Mouse (Mus musculus): ENCODE measurements around the gene Setdb1. TPM values are rescaled to one million over a fixed set of nuclear protein-coding genes. Genes with fewer than 3 reads are reported as not detected.

Setdb1 gene
- total RNA-seq, 2 experiments from 2014 or later: 46.0 to 47.1 TPM

DNA sequence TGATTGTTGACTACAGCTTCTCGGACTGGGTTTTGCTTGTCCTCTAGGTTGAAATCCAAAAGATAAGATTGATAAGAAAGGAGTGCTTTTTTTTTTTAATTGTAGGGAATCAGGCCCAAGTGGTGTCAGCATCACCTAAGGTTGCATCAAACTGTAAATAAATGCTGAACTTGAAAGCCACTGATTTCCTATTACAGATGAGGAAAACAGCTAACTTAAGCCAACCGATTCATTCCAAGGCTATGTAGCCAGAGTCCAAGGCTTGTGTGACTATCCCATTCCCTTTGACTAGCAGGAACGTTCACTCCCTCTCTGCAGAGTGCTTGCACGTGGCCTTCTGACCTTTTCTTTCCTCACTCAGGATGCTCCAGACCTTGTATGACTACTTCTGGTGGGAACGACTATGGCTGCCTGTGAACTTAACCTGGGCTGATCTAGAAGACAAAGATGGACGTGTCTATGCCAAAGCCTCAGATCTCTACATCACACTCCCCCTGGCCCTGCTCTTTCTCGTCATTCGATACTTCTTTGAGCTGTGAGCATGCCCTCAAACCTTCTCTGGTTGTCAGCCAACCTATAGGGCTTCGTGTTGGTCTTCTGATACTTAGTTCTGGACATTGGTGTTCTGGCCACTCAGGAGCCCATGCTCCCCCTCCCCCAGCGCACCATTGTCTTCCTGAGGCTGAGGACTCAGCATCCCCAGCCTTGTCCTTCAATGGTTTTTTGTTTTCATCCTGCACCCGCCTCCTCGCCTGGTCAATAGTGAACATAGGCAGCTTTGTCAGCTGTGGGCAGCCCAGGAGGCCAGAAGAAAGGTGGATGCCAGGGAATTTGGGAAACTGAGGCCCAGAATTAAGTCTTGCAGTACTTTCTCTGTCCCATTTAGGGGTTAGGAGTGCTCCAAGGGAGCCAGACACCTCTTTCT, 37.0 kb downstream of the Setdb1 start:
- DNase-seq (ENCODE audit: low spot score in 2 of 2): no peak

DNA sequence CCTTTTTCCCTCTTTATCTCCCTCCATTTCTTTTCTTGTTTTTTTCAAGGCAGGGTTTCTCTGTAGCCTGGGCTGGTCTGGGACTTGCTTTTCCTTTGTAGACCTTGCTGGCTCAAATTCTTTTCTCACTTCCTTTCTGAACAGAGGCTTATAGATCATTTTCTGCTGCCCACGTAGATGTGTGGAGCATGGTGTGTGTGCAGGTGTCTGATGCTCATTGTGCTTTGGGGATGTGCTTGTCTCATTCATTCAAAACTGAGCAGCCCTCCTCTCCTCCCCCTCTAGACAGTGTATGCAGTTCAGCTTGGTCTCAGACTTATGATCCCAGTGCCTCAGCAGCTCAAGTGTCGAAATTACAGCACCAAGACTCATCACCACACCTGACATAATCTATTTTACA, 37.9 kb downstream of the Setdb1 start:
- no peak for DNase-seq (ENCODE audit: low spot score in 2 of 2)

- DNase-seq (ENCODE audit: low spot score in 2 of 2): no peak
Measured at GRCm38 (mm10) chr3:95318548-95318947, 38.5 kb downstream of the Setdb1 start.

GRCm38 (mm10) chr3:95317414-95318080, 39.5 kb downstream of the Setdb1 start:
- DNase-seq (ENCODE audit: low spot score in 2 of 2): peak; percentile 43 to 63

DNA sequence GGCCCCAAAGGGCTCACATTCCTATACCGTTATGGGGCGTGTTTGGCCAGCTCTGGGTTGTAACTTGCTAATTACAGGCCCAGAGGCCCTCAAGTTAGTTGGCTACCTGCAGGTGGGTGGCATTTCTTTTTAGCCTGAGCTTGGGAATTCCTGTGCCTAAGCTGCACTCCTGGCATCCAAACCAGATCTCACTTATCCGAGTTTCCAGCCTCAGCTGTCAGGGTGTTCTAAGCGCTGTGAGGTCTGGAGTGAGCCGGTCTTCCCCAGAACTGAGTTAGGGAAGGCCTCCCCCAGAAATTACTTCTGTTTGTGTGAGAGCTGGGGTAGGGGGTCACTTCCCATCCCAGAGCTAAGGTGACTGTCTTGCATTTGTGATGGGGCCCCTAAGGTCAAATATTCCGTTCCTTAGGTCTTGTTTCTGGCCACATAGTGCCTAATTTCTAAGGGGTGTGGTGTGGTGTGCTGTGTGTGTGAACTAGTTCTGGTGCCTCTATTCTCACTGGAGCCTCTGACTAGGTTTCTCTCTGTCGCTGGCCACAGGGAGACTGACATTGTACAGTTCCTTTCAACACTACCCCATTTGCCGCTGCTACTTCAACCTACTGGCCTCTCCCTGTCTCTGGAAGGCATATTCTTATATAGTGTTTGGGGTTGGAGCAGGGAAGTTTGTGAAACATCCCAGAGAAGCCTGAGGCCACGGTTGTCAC, 41.0 kb downstream of the Setdb1 start:
- no peak for DNase-seq (ENCODE audit: low spot score in 2 of 2)

DNA sequence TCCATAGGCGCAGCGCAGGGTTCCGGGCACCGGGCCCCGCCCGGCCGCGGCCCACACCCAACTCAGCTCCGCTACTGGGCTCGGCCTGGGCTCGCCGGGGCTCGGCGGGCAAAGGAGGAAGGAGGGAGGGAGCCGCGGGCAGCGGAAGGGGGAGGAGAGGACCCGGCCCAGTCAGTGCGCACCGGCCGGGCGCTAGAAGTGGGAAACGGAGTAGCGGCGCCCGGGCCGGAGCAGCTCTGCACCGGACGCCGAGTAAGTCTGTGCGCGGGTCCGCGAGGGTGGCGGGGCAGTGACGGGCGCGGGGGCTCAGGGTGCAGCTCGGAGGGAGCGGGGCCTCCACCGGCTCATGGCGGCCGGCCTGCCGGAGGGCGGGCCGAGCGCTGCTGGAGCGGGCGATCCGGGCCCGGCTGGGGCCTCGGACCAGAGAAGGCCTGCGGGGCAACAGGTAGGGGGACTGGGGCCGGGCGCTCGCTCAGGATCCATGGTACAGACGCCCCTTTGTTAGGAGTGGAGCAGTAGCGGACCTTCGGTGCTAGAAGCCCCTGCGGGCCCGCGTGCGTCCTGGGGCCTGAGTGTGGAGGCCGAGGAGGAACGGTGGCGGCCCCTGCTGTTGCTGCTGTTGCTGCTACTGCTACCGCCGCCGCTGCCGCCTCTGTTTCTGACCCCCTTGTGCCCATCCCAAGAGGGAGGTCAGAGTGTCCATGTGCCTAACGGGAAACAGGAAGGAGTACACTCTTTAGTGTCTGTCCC, 41.7 kb downstream of the Setdb1 start:
- DNase-seq (ENCODE audit: low spot score in 2 of 2): peak; percentile 80 to 85

DNA sequence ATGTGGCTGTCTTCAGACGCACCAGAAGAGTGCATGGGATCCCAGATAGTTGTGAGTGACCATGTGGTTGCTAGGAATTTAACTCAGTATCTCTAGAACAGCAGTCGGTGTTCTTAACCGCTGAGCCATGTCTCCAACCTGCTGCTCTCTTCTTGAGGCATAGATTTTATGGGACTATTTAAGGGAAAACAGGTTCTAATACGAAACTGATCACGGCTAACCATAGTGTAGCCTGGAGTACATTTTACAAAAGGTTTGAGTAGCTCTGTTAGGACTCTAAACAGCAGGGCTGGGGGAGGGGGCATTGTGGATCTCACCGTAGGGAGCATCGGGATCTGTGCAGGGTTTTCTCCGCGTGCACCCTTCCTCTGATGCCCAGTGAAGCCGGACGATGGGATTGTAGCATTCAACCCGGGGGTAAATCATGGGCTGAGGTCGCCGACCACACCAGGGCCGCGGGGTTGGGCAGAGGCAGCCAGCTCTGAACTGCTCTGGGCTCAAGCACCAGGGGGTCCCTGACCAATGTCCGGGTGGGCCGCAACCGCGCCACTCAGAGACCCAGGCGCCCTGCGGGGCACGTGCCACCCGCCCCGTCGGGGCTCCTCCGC, 42.4 kb downstream of the Setdb1 start, which contains the start of gene Cers2:
TSS of gene Cers2 (plus strand) at position 306 of the 608 bp plus-strand sequence.
- DNase-seq (ENCODE audit: low spot score in 2 of 2): no peak

DNA sequence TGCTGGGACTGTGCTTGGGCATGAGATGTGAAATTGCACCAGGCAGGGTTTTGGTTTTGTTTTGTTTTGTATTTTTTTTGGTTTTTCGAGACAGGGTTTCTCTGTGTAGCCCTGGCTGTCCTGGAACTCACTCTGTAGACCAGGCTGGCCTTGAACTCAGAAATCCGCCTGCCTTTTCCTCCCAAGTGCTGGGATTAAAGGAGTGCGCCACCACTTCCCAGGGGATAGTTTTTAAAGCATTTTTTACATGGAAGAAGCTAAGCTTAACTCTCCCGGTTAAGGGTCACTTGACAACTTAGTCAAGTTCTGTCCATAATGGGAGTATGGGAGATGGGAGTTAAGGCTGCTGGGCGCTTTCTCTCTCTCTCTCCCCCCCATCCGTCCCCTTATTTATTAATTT, 42.9 kb downstream of the Setdb1 start:
- DNase-seq (ENCODE audit: low spot score in 2 of 2): no peak

- DNase-seq (ENCODE audit: low spot score in 2 of 2): no peak
Measured at GRCm38 (mm10) chr3:95313476-95313875, 43.5 kb downstream of the Setdb1 start.

- no peak for DNase-seq (ENCODE audit: low spot score in 2 of 2)
Measured at GRCm38 (mm10) chr3:95312623-95313022, 44.4 kb downstream of the Setdb1 start.

DNA sequence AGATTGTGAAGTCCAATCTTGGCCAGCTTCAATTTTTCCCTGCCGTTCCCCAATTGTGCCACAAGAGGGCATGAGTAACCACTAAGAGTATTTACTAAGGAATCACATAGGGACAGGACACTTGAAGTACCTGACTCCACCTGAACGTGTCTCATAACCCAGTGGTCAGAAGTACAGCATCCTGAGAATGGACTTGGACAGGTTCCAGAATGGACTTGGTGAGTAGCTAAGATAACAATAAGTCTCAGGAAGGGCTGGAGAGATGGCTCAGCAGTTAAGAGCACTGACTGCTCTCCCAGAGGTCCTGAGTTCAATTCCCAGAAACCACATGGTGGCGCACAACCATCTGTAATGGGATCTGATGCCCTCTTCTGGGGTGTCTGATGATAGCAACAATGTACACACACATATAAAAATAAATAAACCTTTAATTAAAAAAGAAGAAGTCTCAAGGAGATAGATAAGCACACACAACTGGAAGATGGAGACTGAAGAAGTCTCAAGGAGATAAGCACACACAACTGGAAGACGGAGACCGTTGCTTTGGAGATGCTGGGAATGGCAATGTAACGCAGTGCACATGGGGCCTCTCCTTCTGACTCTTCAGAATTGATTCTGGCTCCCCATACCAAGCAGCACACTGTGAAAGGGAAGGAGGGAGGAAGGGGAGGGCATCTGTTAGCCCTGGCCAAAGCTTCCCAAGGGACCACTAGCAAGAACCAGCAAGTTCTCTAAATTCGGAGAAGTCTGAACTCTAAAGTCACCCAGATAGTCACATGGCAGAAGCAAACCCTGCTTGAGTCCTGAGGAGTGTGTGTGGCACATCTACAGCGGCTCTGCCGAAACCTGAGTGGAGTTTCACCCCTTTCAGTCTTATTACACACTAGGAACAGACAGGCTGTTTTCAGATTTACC, 45.8 kb downstream of the Setdb1 start:
- DNase-seq (ENCODE audit: low spot score in 2 of 2): peak; percentile 64 to 69

DNA sequence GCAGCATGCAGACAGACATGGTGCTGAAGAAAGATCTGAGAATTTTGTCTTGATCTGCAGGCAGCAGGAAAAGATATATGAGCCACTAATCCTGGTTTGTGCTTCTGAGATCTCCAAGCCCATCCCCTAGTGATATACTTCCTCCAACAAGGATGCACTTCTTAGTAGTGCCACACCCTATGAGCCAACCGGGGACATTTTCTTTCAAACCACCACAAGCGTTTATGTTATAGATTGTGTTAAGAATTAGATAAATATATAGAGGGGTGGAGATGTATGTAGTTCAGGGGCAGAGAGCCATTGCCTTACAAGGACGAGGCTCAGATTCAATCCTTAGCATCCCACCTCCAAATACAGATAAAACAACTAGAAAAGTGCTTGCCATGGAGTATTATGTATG, 46.5 kb downstream of the Setdb1 start:
- no peak for DNase-seq (ENCODE audit: low spot score in 2 of 2)

GRCm38 (mm10) chr3:95307100-95307499, 49.9 kb downstream of the Setdb1 start, which contains the start of gene Anxa9:
Gene Anxa9 (minus strand): TSS chr3:95307176.
- no peak for DNase-seq (ENCODE audit: low spot score in 2 of 2)

DNA sequence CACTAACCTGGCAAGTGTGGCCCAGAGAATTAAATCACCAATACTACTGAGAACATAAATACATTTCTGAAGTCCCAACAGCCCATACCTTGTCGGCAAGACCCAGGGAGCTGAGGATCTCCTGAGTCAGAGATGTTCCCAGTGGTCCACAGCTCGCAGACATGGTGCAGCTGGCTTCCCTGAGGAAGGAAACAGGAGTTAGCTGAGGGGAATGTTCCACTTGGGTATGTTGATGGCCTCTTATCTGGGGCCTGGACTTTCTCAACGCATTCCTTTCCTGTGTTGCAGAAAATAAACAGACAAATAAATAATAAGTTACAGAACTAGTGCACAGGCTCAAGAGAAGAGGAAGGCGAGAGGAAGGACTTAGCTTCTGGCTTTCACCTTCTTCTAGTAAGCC, 50.8 kb downstream of the Setdb1 start:
- DNase-seq (ENCODE audit: low spot score in 2 of 2): no peak

- no peak for DNase-seq (ENCODE audit: low spot score in 2 of 2)
Measured at GRCm38 (mm10) chr3:95301204-95301796, 55.7 kb downstream of the Setdb1 start.

DNA sequence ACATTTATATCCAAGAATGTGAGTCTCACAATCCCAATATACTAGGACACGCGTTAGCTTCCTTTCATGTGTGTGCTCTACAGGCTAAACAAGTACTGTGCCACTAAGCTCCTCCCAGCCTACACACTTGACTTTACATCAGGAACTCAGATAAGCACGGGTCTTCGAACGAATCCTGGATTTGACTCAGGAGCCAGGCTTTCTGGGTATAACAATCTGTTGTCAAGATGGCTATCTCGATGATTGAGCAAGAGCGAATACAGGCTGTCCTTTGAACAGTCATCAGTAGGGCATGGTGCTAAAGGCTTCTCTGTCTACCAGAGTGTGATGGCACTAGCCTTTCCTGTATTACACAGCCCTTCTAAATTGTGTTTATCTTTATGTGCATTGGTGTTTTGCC, 59.0 kb downstream of the Setdb1 start:
- no peak for DNase-seq (ENCODE audit: low spot score in 2 of 2)

DNA sequence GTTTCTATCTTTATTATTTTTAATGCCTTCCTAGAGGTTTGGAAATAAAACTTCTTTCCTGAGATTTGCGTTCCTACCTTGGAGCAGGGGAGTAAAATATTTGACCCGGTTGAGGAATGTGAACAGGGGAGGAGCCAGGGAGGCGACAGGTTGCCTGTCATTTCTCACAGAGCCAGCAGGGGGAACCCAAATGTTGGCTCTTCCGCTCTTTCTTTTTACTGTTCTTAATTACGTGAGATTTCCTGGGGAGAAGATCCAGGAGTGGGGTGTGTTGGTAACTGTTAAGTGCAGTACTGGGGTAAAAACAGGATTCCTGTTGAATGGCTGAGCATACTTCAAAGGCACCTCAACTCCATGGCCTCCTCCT, 60.9 kb downstream of the Setdb1 start:
- peak; percentile 39 to 42 for DNase-seq (ENCODE audit: low spot score in 2 of 2)

DNA sequence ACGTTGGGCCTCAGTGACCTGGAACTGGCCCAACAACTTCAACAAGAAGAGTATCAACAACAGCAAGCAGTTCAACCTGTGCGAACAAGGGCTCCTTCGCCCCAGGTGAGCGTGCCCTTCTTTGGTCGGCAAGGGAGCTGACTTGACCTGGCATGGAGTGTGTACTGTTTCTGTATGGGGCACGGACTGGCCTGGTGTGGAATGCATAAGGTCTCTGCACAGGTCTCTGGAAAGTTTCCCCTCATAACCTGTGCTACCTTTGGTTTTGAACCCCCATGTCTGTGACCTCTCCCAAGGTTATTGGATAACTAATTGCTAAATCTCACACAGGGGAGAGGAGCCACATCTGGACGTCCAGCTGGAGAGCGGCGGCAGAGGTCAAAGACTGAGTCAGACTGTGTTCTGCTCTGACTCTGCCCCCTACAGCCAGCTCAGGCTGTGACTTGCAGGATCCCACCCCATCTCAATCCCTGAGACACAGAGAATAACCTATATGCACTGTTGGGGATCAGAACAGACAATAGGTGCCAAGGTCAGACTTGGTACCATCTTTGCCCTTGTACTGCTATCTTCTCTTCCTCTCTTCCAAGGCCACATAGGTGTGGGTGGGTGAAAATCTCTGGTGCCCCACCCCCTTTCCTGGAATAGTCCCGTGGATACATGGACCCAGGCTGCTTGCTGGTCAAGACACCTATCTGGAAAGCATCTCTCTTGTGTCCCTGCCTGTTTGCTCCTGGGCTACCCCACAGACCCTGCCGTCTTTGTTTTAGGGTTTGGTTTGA, 61.5 kb downstream of the Setdb1 start:
- no peak for DNase-seq (ENCODE audit: low spot score in 2 of 2)
